Mouse (Mus musculus) heart, adult 2 months (tissue): Measurements from ENCODE around the gene Col20a1. TPM values are rescaled to one million over a fixed set of nuclear protein-coding genes. Genes with fewer than 3 reads are reported as not detected.
A peak's percentile ranks its signal among the peaks of the same experiment; 100 is the strongest.

Source experiments
- DNase-seq, 2 experiments: peaks; one replicate each; pipeline ENCODE4 v3.0.0; 2021
- H3K27ac ChIP-seq: fragments of 200-600 bp; 2 replicates; pipeline ENCODE4 v1.8.1; 2022
- H3K27me3 ChIP-seq: fragments of 200-500 bp; 2 replicates; pipeline ENCODE4 v1.6.1; 2012; ENCODE audit warnings: mild to moderate bottlenecking, low read length, inconsistent platforms, mixed read lengths; ENCODE audit not compliant: control insufficient read depth, insufficient read depth
- H3K36me3 ChIP-seq: fragments of 200-500 bp; 2 replicates; pipeline ENCODE4 v1.6.1; 2012; ENCODE audit warnings: low read length, inconsistent platforms; ENCODE audit not compliant: control insufficient read depth, insufficient read depth
- H3K4me1 ChIP-seq: fragments of 200-500 bp; 2 replicates; pipeline ENCODE4 v1.6.1; 2011; ENCODE audit warnings: low read length; ENCODE audit not compliant: control insufficient read depth, insufficient read depth
- H3K4me3 ChIP-seq: fragments of 200-600 bp; 2 replicates; pipeline ENCODE4 v1.8.1; 2022
- H3K79me2 ChIP-seq: fragments of 200-500 bp; replicated peaks from 2 replicates; pipeline ENCODE4 v1.6.1; 2012; ENCODE audit warnings: mild to moderate bottlenecking, inconsistent platforms, low read length, moderate library complexity, mixed read lengths; ENCODE audit not compliant: control insufficient read depth, insufficient read depth
- H3K9ac ChIP-seq: fragments of 200-500 bp; 2 replicates; pipeline ENCODE4 v1.6.1; 2012; ENCODE audit warnings: low read depth, mild to moderate bottlenecking, control low read depth, inconsistent platforms, low read length, mixed read lengths
- CTCF ChIP-seq: fragments of 200-600 bp; IDR thresholded peaks from 2 replicates; pipeline ENCODE4 v1.8.1; 2022; ENCODE audit warnings: antibody characterized with exemption, mild to moderate bottlenecking, moderate library complexity
- EP300 ChIP-seq: fragments of 200-500 bp; IDR thresholded peaks from 2 replicates; pipeline ENCODE4 v1.6.1; 2011; ENCODE audit warnings: low read depth, low read length, control low read depth; ENCODE audit not compliant: insufficient read depth
- POLR2A ChIP-seq: fragments of 200-500 bp; IDR thresholded peaks from 2 replicates; pipeline ENCODE4 v1.6.1; 2011; ENCODE audit warnings: mild to moderate bottlenecking, low read depth, low read length, control low read depth; ENCODE audit not compliant: insufficient read depth
- WGBS: fragments of 180-500 bp; shearing (Covaris S2); methylation state at CpG from one replicate; pipeline ENCODE4 v1.1.7; 2018; 5-methylcytosine and 5-hydroxymethylcytosine counted together
- intact Hi-C: fragments of 180-260 bp; cut with DNase I; formaldehyde crosslinking; loops from one replicate; pipeline ENCODE4 v1.15.1; 2025
- polyA plus RNA-seq: library from polyadenylated mRNA; depleted of rRNA; stranded (reverse); fragments of >200 nt; gene quantifications from 2 replicates; pipeline ENCODE4 v1.2.3, GENCODE M21; 2012
- total RNA-seq, 2 experiments: library from RNA; stranded (reverse); gene quantifications; 2 replicates each; pipeline ENCODE4 v1.2.3; 2021

Col20a1 gene
- total and polyA plus RNA-seq, 3 experiments = 0.23 to 2.0 (median 0.44) TPM

GRCm38 (mm10) chr2:181035186-181035585 is 48.9 kb downstream of the Col20a1 start:
- Histone ChIP-seq H3K27me3 (peaks cover 14% of the 10 kb centered on the region), H3K4me3 (no peak overlapping the region), H3K9ac (no peak overlapping the region), H3K79me2 (no peaks in the 10 kb centered on the region), H3K27ac (no peak overlapping the region), H3K36me3 (no peaks in the 10 kb centered on the region), H3K4me1 (no peaks in the 10 kb centered on the region)
- TF ChIP-seq CTCF = no peak
- no peak for TF ChIP-seq POLR2A
- no peak for TF ChIP-seq EP300
- intact Hi-C loops = no loop called here
- 79% methylated on average over 7 of the region's 7 CpGs for WGBS
- DNase-seq = no peak

DNA sequence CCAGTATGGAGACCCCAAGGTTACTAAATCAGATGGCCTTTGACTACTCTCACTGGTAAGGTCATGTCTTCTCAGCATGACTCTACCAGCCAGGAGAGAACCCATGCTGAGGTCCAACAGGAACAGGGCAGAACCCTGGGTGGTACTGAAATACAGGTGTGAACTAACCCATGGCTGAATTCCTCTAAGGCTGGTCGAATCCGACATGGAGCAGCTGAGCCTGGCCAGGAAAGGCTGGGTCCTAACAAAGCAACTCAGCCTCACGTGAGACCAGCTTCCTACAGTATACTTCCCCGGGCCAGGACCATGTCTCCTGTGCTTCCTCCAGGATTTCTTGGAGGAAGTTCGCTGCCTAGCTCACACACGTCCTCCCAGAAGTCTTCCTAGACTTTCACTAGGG is 50.2 kb downstream of the Col20a1 start:
- Histone ChIP-seq H3K27ac (no peak overlapping the region), H3K79me2 (no peaks in the 10 kb centered on the region), H3K36me3 (no peaks in the 10 kb centered on the region), H3K4me3 (no peak overlapping the region), H3K4me1 (no peaks in the 10 kb centered on the region), H3K9ac (no peak overlapping the region), H3K27me3 (peaks cover 17% of the 10 kb centered on the region)
- no peak for DNase-seq
- WGBS = 56% methylated on average over 6 of the region's 6 CpGs
- intact Hi-C loops = no loop called here
- TF ChIP-seq CTCF = no peak
- no peak for TF ChIP-seq EP300
- TF ChIP-seq POLR2A = no peak

- H3K4me1 ChIP-seq = no peaks in the 10 kb centered on the region
- intact Hi-C loops = no loop called here
- peak overlapping the region; percentile 37 for H3K4me3 ChIP-seq
- no peak overlapping the region for H3K27ac ChIP-seq
- H3K9ac ChIP-seq = peak overlapping the region; percentile 33; the same call in 1 of the 2 replicates
- 2% methylated on average over 61 of the region's 63 CpGs for WGBS
- H3K79me2 ChIP-seq = no peaks in the 10 kb centered on the region
- peak in 1 of 2 experiments; percentile 26 for DNase-seq
- no peaks in the 10 kb centered on the region for H3K36me3 ChIP-seq
- peaks cover 17% of the 10 kb centered on the region for H3K27me3 ChIP-seq
- TF ChIP-seq CTCF (no peak), POLR2A (no peak), EP300 (no peak)
These were observed 52.5 kb downstream of the Col20a1 start for GRCm38 (mm10) chr2:181038644-181039355.

- no peaks in the 10 kb centered on the region for H3K79me2 ChIP-seq
- 3% methylated on average over 16 of the region's 16 CpGs for WGBS
- H3K27me3 ChIP-seq = peaks cover 17% of the 10 kb centered on the region
- DNase-seq = no peak
- H3K4me1 ChIP-seq = no peaks in the 10 kb centered on the region
- H3K9ac ChIP-seq = no peak overlapping the region; the same call in 1 of the 2 replicates
- H3K27ac ChIP-seq = no peak overlapping the region
- no peak for TF ChIP-seq EP300
- TF ChIP-seq CTCF = no peak
- TF ChIP-seq POLR2A = no peak
- intact Hi-C loops = no loop called here
- H3K36me3 ChIP-seq = no peaks in the 10 kb centered on the region
- H3K4me3 ChIP-seq = no peak overlapping the region
These were observed 53.0 kb downstream of the Col20a1 start for GRCm38 (mm10) chr2:181039356-181039680.

GRCm38 (mm10) chr2:181041941-181042340 is 55.6 kb downstream of the Col20a1 start:
- Histone ChIP-seq H3K4me1 (no peaks in the 10 kb centered on the region), H3K79me2 (no peaks in the 10 kb centered on the region)
- intact Hi-C loops = no loop called here

DNA sequence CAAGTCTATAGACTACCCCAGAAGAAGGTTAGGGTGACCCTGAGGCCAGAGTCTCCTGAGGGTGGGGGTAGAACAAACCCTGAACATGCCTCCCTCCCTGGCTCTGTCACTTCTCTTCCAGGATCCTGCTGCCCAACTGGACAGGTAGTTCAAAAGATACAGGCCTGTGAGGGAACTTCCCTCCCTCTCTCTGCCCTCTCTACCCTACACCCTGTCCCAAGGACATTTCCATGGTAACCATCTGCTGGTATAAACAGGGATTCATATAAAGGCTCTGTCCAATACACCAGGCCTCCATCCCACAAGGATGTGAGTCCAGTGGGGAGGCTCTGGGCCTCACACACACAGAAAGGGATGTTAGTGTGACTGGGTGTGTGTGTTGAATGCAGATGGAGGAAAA is 56.0 kb downstream of the Col20a1 start:
- DNase-seq = no peak
- no peaks in the 10 kb centered on the region for H3K4me1 ChIP-seq
- H3K27me3 ChIP-seq = peaks cover 17% of the 10 kb centered on the region
- H3K9ac ChIP-seq = no peak overlapping the region
- H3K4me3 ChIP-seq = no peak overlapping the region
- no peaks in the 10 kb centered on the region for H3K79me2 ChIP-seq
- no peak overlapping the region for H3K27ac ChIP-seq
- no peak for TF ChIP-seq POLR2A
- H3K36me3 ChIP-seq = no peaks in the 10 kb centered on the region
- intact Hi-C loops = no loop called here

More at GRCm38 (mm10) chr2:181041941-181042340, 55.6 kb downstream of the Col20a1 start:
- WGBS = 26% methylated on average over 7 of the region's 7 CpGs
- no peak overlapping the region for H3K27ac ChIP-seq
- peaks cover 17% of the 10 kb centered on the region for H3K27me3 ChIP-seq
- no peaks in the 10 kb centered on the region for H3K36me3 ChIP-seq
- no peak overlapping the region for H3K9ac ChIP-seq
- TF ChIP-seq EP300 = no peak
- no peak for TF ChIP-seq POLR2A
- no peak for TF ChIP-seq CTCF
- DNase-seq = no peak
- no peak overlapping the region for H3K4me3 ChIP-seq
